Mouse (Mus musculus): ENCODE measurements around the gene Rev3l. TPM values are rescaled to one million over a fixed set of nuclear protein-coding genes. Genes with fewer than 3 reads are reported as not detected.

Rev3l gene
- total and polyA plus RNA-seq, 2 experiments = 4.7 to 11.1 TPM

DNA sequence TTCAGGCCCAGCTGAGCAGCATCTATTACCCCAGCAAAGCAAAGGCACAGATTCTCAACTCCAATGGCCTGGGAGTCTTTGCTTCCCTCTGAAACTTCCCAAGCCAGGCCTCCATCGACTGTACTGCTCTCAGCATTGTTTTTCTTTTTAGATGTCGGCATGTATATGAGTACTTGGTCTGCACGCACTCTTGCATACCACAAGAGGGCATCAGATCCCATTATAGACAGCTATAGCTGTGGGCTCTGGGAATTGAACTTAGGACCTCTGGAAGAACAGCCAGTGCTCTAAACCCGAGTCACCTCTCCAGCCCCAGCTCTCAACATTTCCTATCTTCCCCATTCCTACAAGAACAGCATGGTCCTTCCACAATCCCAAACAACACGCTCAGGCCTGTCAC is 164.6 kb downstream of the Rev3l start:
- Histone ChIP-seq H3K27ac (replicated peaks; ENCODE audit: insufficient read depth, low read depth, low read length) (no peak overlapping the region), H3K4me3 (ENCODE audit: insufficient read depth, low read depth, low read length) (no peak overlapping the region), H3K27me3 (ENCODE audit: control insufficient read depth, insufficient read depth, low read length) (no peaks in the 10 kb centered on the region), H3K9ac (ENCODE audit: low read depth, low read length) (no peak overlapping the region), H3K79me2 (ENCODE audit: control insufficient read depth, insufficient read depth, low read length) (no peaks in the 10 kb centered on the region), H3K36me3 (ENCODE audit: control insufficient read depth, insufficient read depth, low read length) (0 out of 2 replicates have a peak, but pooled peaks cover 1% of the 10 kb centered on the region), H3K4me1 (ENCODE audit: control insufficient read depth, insufficient read depth, low read length) (peaks cover 2% of the 10 kb centered on the region; the same call in 1 of the 2 replicates)
- peak; percentile 31 for DNase-seq (ENCODE audit: extremely low read depth, low read depth, low spot score)
- TF ChIP-seq CTCF (IDR thresholded peaks at IDR 0.05; ENCODE audit: low read depth, low read length) = peak; percentile 12; the same call in 1 of the 2 replicates
- TF ChIP-seq POLR2A (IDR thresholded peaks at IDR 0.05; ENCODE audit: extremely low read depth, insufficient read depth, low read length) = no peak
- WGBS = 75% methylated on average over 5 of the region's 5 CpGs

DNA sequence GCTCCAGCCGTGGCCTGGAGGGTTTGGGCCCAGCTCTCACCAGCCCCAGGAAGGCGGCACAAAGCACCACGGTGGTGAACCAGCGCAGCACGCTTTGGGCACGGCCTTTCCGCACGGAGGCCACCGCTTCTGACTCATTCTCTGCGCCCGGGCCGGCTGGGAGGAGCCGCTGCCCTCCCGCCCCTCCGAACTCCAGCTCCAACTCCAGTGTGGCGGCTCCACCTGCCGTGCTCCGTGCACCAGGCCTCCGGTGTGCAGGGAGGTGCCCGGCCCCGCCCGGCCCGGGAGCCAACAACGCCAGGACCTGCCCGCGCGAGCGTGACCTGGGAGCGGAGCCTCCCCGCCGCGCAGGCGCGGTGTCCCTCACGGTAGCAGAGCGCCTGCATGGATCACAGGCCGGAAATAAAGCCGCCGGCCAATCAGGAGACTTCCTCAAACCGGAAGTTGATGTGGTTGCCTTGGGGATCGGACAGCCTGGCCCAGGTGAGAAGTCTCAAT is 167.0 kb downstream of the Rev3l start, which contains the start of gene Mfsd4b4:
Gene Mfsd4b4, minus strand, starts transcription at position 365 of the 498 bp plus-strand sequence.
- peak; percentile 89 for DNase-seq (ENCODE audit: extremely low read depth, low read depth, low spot score)
- peak within 1 kb of the TSS; percentile 85 for H3K9ac ChIP-seq (ENCODE audit: low read depth, low read length)
- no peaks in the 10 kb centered on the region for H3K79me2 ChIP-seq (ENCODE audit: control insufficient read depth, insufficient read depth, low read length)
- WGBS = under 1% methylated on average over 41 of the region's 41 CpGs
- peak within 1 kb of the TSS; percentile 83 for H3K4me3 ChIP-seq (ENCODE audit: insufficient read depth, low read depth, low read length)
- no peaks in the 10 kb centered on the region for H3K36me3 ChIP-seq (ENCODE audit: control insufficient read depth, insufficient read depth, low read length)
- no peaks in the 10 kb centered on the region for H3K27me3 ChIP-seq (ENCODE audit: control insufficient read depth, insufficient read depth, low read length)
- H3K4me1 ChIP-seq (ENCODE audit: control insufficient read depth, insufficient read depth, low read length) = peaks cover 2% of the 10 kb centered on the region; the same call in 1 of the 2 replicates
- peak within 1 kb of the TSS; percentile 69 for H3K27ac ChIP-seq (replicated peaks; ENCODE audit: insufficient read depth, low read depth, low read length)
- TF ChIP-seq POLR2A (IDR thresholded peaks at IDR 0.05; ENCODE audit: extremely low read depth, insufficient read depth, low read length) = 0 out of 2 replicates have a peak, but pooled peaks have one; percentile 40
- no peak for TF ChIP-seq CTCF (IDR thresholded peaks at IDR 0.05; ENCODE audit: low read depth, low read length)

DNA sequence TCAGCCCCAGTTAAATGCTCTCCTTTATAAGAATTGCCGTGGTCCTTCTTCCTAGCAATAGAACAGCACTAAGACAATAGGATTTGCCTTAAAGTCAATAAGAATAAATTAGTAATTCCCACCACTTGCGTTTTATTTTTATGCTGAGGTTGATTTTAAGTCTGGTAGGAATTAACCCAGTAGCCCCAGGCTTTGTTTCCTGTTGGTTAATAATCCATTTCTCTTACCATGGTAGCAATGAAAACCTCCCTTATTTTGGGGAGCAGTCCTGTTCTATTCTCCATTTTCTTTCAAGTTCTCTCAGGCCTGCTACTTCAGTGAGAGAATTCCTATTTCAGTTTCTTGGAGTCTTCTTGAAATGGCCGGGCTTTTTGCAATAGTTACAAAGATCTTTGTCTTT is 172.3 kb downstream of the Rev3l start:
- DNase-seq (ENCODE audit: extremely low read depth, low read depth, low spot score) = no peak
- WGBS = 91% methylated on average over 3 of the region's 3 CpGs
- no peaks in the 10 kb centered on the region for H3K79me2 ChIP-seq (ENCODE audit: control insufficient read depth, insufficient read depth, low read length)
- H3K27ac ChIP-seq (replicated peaks; ENCODE audit: insufficient read depth, low read depth, low read length) = no peak overlapping the region
- no peaks in the 10 kb centered on the region for H3K36me3 ChIP-seq (ENCODE audit: control insufficient read depth, insufficient read depth, low read length)
- H3K27me3 ChIP-seq (ENCODE audit: control insufficient read depth, insufficient read depth, low read length) = no peaks in the 10 kb centered on the region
- H3K4me1 ChIP-seq (ENCODE audit: control insufficient read depth, insufficient read depth, low read length) = no peaks in the 10 kb centered on the region
- no peak overlapping the region for H3K9ac ChIP-seq (ENCODE audit: low read depth, low read length)
- no peak overlapping the region for H3K4me3 ChIP-seq (ENCODE audit: insufficient read depth, low read depth, low read length)
- TF ChIP-seq CTCF (IDR thresholded peaks at IDR 0.05; ENCODE audit: low read depth, low read length) = no peak
- TF ChIP-seq POLR2A (IDR thresholded peaks at IDR 0.05; ENCODE audit: extremely low read depth, insufficient read depth, low read length) = no peak

DNA sequence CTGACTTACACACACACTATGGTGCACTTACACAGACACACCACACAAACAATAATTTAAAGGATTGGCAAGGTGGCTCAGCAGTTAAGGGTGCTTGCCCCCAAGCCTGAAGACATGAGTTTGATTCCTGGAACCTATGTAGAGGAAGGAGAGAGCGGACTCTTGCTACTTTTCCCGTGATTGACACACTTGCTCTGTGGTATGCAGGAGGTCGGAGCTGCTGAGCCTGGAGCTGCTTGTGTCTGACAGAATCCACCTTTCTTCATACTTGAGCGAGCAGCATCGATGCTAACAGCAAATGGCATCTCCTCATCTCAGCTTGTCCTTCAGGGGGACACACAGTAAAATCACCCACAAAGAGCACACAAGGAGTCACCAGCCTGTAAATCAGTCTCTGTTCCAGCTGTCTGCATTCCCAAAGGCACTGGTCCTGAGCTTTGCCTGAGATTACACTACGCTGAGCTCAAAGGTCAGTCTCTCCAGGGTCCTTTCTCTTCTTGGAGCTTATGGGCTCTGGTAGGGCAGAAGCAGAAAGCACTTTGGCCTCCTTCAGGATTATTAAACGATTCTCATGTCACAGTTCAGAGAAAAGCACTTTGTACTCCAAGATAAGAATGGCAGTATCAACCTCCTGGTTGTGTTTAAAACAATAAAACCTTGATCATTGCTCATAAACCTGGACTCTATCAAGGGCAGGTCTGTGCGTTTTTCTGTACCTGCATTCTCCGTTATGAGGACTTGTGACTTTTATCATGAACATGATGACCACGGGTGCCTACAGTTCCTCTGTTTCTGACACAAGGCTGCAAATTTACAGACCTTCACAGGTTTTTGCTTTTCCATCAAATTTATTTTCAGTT is 175.1 kb downstream of the Rev3l start:
- 82% methylated on average over 10 of the region's 10 CpGs for WGBS
- Histone ChIP-seq H3K79me2 (ENCODE audit: control insufficient read depth, insufficient read depth, low read length) (no peaks in the 10 kb centered on the region), H3K27me3 (ENCODE audit: control insufficient read depth, insufficient read depth, low read length) (no peaks in the 10 kb centered on the region), H3K27ac (replicated peaks; ENCODE audit: insufficient read depth, low read depth, low read length) (no peak overlapping the region), H3K36me3 (ENCODE audit: control insufficient read depth, insufficient read depth, low read length) (no peaks in the 10 kb centered on the region), H3K4me3 (ENCODE audit: insufficient read depth, low read depth, low read length) (no peak overlapping the region), H3K9ac (ENCODE audit: low read depth, low read length) (no peak overlapping the region), H3K4me1 (ENCODE audit: control insufficient read depth, insufficient read depth, low read length) (no peaks in the 10 kb centered on the region)
- TF ChIP-seq CTCF (IDR thresholded peaks at IDR 0.05; ENCODE audit: low read depth, low read length) = no peak
- TF ChIP-seq POLR2A (IDR thresholded peaks at IDR 0.05; ENCODE audit: extremely low read depth, insufficient read depth, low read length) = no peak
- DNase-seq (ENCODE audit: extremely low read depth, low read depth, low spot score) = no peak

DNA sequence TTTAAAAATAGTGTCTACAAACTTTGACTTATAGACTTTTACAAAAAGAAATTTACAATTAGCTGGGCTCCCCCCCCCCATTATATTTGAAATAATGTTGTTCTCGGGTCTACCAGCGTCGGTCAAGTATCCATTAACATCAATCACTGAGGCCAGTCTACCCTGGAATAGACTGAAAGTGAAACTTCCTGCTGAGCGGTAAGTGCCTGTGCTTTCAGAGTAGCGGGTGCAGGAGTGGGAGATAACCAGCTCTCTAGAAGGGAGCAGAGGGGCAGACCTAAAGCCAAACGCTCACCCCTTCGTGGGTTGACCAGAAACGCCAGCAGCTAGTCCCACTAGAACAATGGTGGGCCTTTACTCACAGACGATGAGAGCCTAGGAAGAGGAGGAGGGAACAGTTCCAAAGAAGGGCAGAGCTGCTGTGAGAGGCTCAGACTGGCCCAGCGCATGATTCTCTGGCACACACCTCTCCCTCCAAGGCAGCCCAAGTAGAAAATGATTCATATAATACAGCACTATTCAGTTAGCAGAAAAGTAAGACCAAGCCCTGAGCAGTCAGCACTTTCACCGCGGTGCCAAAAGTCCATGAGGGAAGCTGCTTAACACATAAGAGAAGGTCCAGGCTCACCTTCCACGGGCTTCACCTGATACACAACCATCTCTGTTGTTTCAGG is 177.0 kb downstream of the Rev3l start:
- Histone ChIP-seq H3K27me3 (ENCODE audit: control insufficient read depth, insufficient read depth, low read length) (no peaks in the 10 kb centered on the region), H3K4me1 (ENCODE audit: control insufficient read depth, insufficient read depth, low read length) (no peaks in the 10 kb centered on the region), H3K4me3 (ENCODE audit: insufficient read depth, low read depth, low read length) (no peak overlapping the region), H3K27ac (replicated peaks; ENCODE audit: insufficient read depth, low read depth, low read length) (no peak overlapping the region), H3K36me3 (ENCODE audit: control insufficient read depth, insufficient read depth, low read length) (no peaks in the 10 kb centered on the region), H3K9ac (ENCODE audit: low read depth, low read length) (no peak overlapping the region), H3K79me2 (ENCODE audit: control insufficient read depth, insufficient read depth, low read length) (no peaks in the 10 kb centered on the region)
- WGBS = 73% methylated on average over 13 of the region's 13 CpGs
- TF ChIP-seq POLR2A (IDR thresholded peaks at IDR 0.05; ENCODE audit: extremely low read depth, insufficient read depth, low read length) (no peak), CTCF (IDR thresholded peaks at IDR 0.05; ENCODE audit: low read depth, low read length) (no peak)
- no peak for DNase-seq (ENCODE audit: extremely low read depth, low read depth, low spot score)
